Mouse (Mus musculus) forebrain, postnatal 0 days (tissue): ENCODE results near the gene Lao1. TPM values are rescaled to one million over a fixed set of nuclear protein-coding genes. Genes with fewer than 3 reads are reported as not detected.

Source experiments
- ATAC-seq: fragments of 200-750 bp; cut with Nextera tagmentation; 2 replicates; pipeline ENCODE4 v1.8.0; 2017; ENCODE audit warnings: mild to moderate bottlenecking, moderate library complexity
- DNase-seq: peaks from one replicate; pipeline ENCODE4 v3.0.0-alpha.2; 2015
- H3K27ac ChIP-seq: fragments of 300-500 bp; sonication (generic); 2 replicates; pipeline ENCODE4 v1.5.1; 2014; ENCODE audit warnings: low read depth, mild to moderate bottlenecking, antibody characterized with exemption, low read length, moderate library complexity, mixed read lengths
- H3K27me3 ChIP-seq: fragments of 300-500 bp; sonication (generic); 2 replicates; pipeline ENCODE4 v1.6.1; 2014; ENCODE audit warnings: mild to moderate bottlenecking, low read length, mixed read lengths; ENCODE audit not compliant: insufficient read depth
- H3K36me3 ChIP-seq: fragments of 300-500 bp; sonication (generic); 2 replicates; pipeline ENCODE4 v1.6.1; 2014; ENCODE audit warnings: mild to moderate bottlenecking, moderate library complexity; ENCODE audit not compliant: insufficient read depth
- H3K4me1 ChIP-seq: fragments of 300-500 bp; sonication (generic); 2 replicates; pipeline ENCODE4 v1.6.1; 2014; ENCODE audit warnings: antibody characterized with exemption; ENCODE audit not compliant: insufficient read depth
- H3K4me2 ChIP-seq: fragments of 300-500 bp; sonication (generic); 2 replicates; pipeline ENCODE4 v1.6.1; 2014; ENCODE audit warnings: low read depth, mild to moderate bottlenecking, moderate library complexity
- H3K4me3 ChIP-seq: fragments of 300-500 bp; sonication (generic); 2 replicates; pipeline ENCODE4 v1.5.1; 2014; ENCODE audit warnings: low read depth, low read length, mixed read lengths
- H3K9ac ChIP-seq: fragments of 300-500 bp; sonication (generic); 2 replicates; pipeline ENCODE4 v1.6.1; 2014; ENCODE audit warnings: mild to moderate bottlenecking
- H3K9me3 ChIP-seq: fragments of 300-500 bp; sonication (generic); 2 replicates; pipeline ENCODE4 v1.6.1; 2016; ENCODE audit warnings: low read length
- CTCF ChIP-seq: sonication (generic); IDR thresholded peaks from 2 replicates; pipeline ENCODE4 v1.5.1; 2016; ENCODE audit warnings: antibody characterized with exemption, control low read depth, low read depth
- WGBS: fragments of 180-500 bp; shearing (Covaris S2); extraction: QIAGEN DNeasy Blood & Tissue Kit; methylation state at CpG from one replicate; pipeline ENCODE4 v1.1.7; 2014; 5-methylcytosine and 5-hydroxymethylcytosine counted together
- polyA plus RNA-seq: library from polyadenylated mRNA; unstranded; fragments of >200 nt; fragmentation: Nextera tagmentation; extraction: Ambion mirVana; gene quantifications from 2 replicates; pipeline ENCODE4 v1.2.1, GENCODE M21; 2015
- total RNA-seq: library from RNA; depleted of rRNA; stranded (reverse); fragments of >200 nt; gene quantifications from 2 replicates; pipeline ENCODE4 v1.2.3, GENCODE M21; 2014; rRNA removed

The Lao1 gene
- total and polyA plus RNA-seq, 2 experiments from 2014 or later: 0.15 TPM; not detected in 1

DNA sequence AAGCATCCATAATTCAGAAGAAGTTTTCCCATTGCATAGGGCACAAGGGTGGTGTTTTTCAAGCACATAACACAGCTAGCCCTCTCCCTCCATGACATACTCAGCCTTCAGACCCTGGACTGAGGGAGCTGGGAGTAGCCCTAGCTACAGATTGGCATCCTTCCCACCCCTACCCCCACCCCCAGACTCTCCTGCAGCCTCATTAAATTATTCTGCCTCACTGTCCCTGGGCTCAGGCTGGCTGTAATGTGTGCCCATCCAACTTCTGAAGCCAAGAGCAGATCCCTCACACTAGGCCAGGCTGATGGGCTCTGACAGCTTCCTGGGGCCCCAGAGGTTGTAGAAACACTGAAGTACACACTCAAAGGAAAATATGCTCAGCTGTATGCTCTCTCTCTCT lies 53.6 kb downstream of the Lao1 start:
- H3K4me1 ChIP-seq: 0 out of 2 replicates have a peak, but pooled peaks cover 5% of the 10 kb centered on the region
- no peaks in the 10 kb centered on the region for H3K36me3 ChIP-seq
- H3K9me3 ChIP-seq: no peaks in the 10 kb centered on the region
- peak; percentile 28 for DNase-seq
- no peak overlapping the region for H3K27ac ChIP-seq
- H3K4me2 ChIP-seq: no peak overlapping the region
- H3K9ac ChIP-seq: no peak overlapping the region
- TF ChIP-seq CTCF: no peak
- ATAC-seq: peak; percentile 55
- no peaks in the 10 kb centered on the region for H3K27me3 ChIP-seq
- no peak overlapping the region for H3K4me3 ChIP-seq

- WGBS: 54% methylated on average over 6 of the region's 6 CpGs
- DNase-seq: no peak
- no peak overlapping the region for H3K4me2 ChIP-seq
- no peak overlapping the region for H3K27ac ChIP-seq
- H3K9ac ChIP-seq: no peak overlapping the region
- 0 out of 2 replicates have a peak, but pooled peaks have one; percentile 14 for TF ChIP-seq CTCF
- no peaks in the 10 kb centered on the region for H3K36me3 ChIP-seq
- 0 out of 2 replicates have a peak, but pooled peaks cover 5% of the 10 kb centered on the region for H3K4me1 ChIP-seq
- H3K27me3 ChIP-seq: no peaks in the 10 kb centered on the region
- no peak for ATAC-seq
- H3K4me3 ChIP-seq: no peak overlapping the region
- H3K9me3 ChIP-seq: no peaks in the 10 kb centered on the region
Measured at GRCm38 (mm10) chr4:119015557-119015956, 54.2 kb downstream of the Lao1 start.

GRCm38 (mm10) chr4:119017078-119017477 lies 55.7 kb downstream of the Lao1 start:
- H3K27ac ChIP-seq: no peak overlapping the region
- H3K27me3 ChIP-seq: no peaks in the 10 kb centered on the region
- WGBS: 83% methylated on average over 5 of the region's 5 CpGs
- no peaks in the 10 kb centered on the region for H3K9me3 ChIP-seq
- no peak for TF ChIP-seq CTCF
- no peak overlapping the region for H3K4me3 ChIP-seq
- no peak overlapping the region for H3K9ac ChIP-seq
- peak; percentile 38; the same call in 1 of the 2 replicates for ATAC-seq
- 0 out of 2 replicates have a peak, but pooled peaks cover 5% of the 10 kb centered on the region for H3K4me1 ChIP-seq
- H3K36me3 ChIP-seq: no peaks in the 10 kb centered on the region
- no peak overlapping the region for H3K4me2 ChIP-seq
- DNase-seq: no peak

Other genes with a start within 250 kb of the Lao1 start
- gene Olfr1340, start 241.4 kb upstream of the Lao1 start, total RNA-seq: not detected in 2 replicates
- gene Olfr1340, start 241.4 kb upstream of the Lao1 start, polyA plus RNA-seq: 0.10 TPM in 1 of 2 replicates, not detected in the other
- not detected in 2 replicates for gene Olfr1339, start 229.4 kb upstream of the Lao1 start, total RNA-seq
- gene Olfr1339, start 229.4 kb upstream of the Lao1 start, polyA plus RNA-seq: not detected in 2 replicates
- not detected in 2 replicates for gene Olfr1338, start 202.8 kb upstream of the Lao1 start, total RNA-seq
- not detected in 2 replicates for gene Olfr1338, start 202.8 kb upstream of the Lao1 start, polyA plus RNA-seq
- gene Olfr1337, start 179.0 kb upstream of the Lao1 start, total RNA-seq: not detected in 2 replicates
- gene Olfr1337, start 179.0 kb upstream of the Lao1 start, polyA plus RNA-seq: not detected in 2 replicates
- not detected in 2 replicates for gene Olfr1335, start 151.6 kb upstream of the Lao1 start, total RNA-seq
- not detected in 2 replicates for gene Olfr1335, start 151.6 kb upstream of the Lao1 start, polyA plus RNA-seq
- gene Olfr1333, start 125.3 kb upstream of the Lao1 start, total RNA-seq: not detected in 2 replicates
- gene Olfr1333, start 125.3 kb upstream of the Lao1 start, polyA plus RNA-seq: not detected in 2 replicates
- gene Olfr1331, start 96.9 kb upstream of the Lao1 start, total RNA-seq: not detected in 2 replicates
- not detected in 2 replicates for gene Olfr1331, start 96.9 kb upstream of the Lao1 start, polyA plus RNA-seq
- gene Olfr1330, start 73.0 kb upstream of the Lao1 start, total RNA-seq: not detected in 2 replicates
- gene Olfr1330, start 73.0 kb upstream of the Lao1 start, polyA plus RNA-seq: not detected in 2 replicates
- not detected in 2 replicates for gene Olfr1329, start 44.1 kb upstream of the Lao1 start, total RNA-seq
- not detected in 2 replicates for gene Olfr1329, start 44.1 kb upstream of the Lao1 start, polyA plus RNA-seq
- gene Olfr1328, start 23.0 kb upstream of the Lao1 start, total RNA-seq: not detected in 2 replicates
- gene Olfr1328, start 23.0 kb upstream of the Lao1 start, polyA plus RNA-seq: not detected in 2 replicates
- gene Slc2a1, start 147.1 kb downstream of the Lao1 start, total RNA-seq: 53.6 and 64.8 TPM in 2 replicates
- gene Slc2a1, start 147.1 kb downstream of the Lao1 start, polyA plus RNA-seq: 41.4 and 43.1 TPM in 2 replicates
- gene Zfp691, start 212.6 kb downstream of the Lao1 start, total RNA-seq: 6.5 and 7.2 TPM in 2 replicates
- gene Zfp691, start 212.6 kb downstream of the Lao1 start, polyA plus RNA-seq: 1.2 and 2.2 TPM in 2 replicates
- gene Ermap, start 228.4 kb downstream of the Lao1 start, total RNA-seq: 0.15 and 0.33 TPM in 2 replicates
- 0.24 and 0.36 TPM in 2 replicates for gene Ermap, start 228.4 kb downstream of the Lao1 start, polyA plus RNA-seq
- gene Svbp, start 233.7 kb downstream of the Lao1 start, total RNA-seq: 124 and 139 TPM in 2 replicates
- 227 and 298 TPM in 2 replicates for gene Svbp, start 233.7 kb downstream of the Lao1 start, polyA plus RNA-seq